Comparison of ENCODE assay signal across 8 mouse cellular contexts in genomic region chr9:114779984-114780745, GRCm38 (mm10). TPM values are rescaled to one million over a fixed set of nuclear protein-coding genes. Genes with fewer than 3 reads are reported as not detected.
A peak's percentile ranks its signal among the peaks of the same experiment; 100 is the strongest.
DNase-seq lines count a peak whose midpoint lies in the region; ATAC-seq and TF ChIP-seq lines count a peak whose summit lies in the region.

No protein-coding gene starts in this region.

- H3K9me3 ChIP-seq in hindbrain, embryonic 13.5 days, result no peaks in the 10 kb centered on the region
- no peaks in the 10 kb centered on the region for H3K9me3 ChIP-seq in midbrain, embryonic 14.5 days (ENCODE audit: control insufficient read depth, low read length)

- no peaks in the 10 kb centered on the region for H3K36me3 ChIP-seq in hindbrain, embryonic 13.5 days
- H3K36me3 ChIP-seq in midbrain, embryonic 14.5 days (ENCODE audit: control insufficient read depth, insufficient read depth, low read length), result no peaks in the 10 kb centered on the region

- WGBS in hindbrain, embryonic 13.5 days, result 35% methylated on average over 23 of the region's 23 CpGs
- 29% methylated on average over 23 of the region's 23 CpGs for WGBS in midbrain, embryonic 14.5 days
- WGBS in cerebellum, adult 2 months, result 84% methylated on average over 23 of the region's 23 CpGs

- H3K9ac ChIP-seq in hindbrain, embryonic 13.5 days, result no peak overlapping the region
- no peak overlapping the region; the same call in 1 of the 2 replicates for H3K9ac ChIP-seq in midbrain, embryonic 14.5 days (replicated peaks; ENCODE audit: low read length)

- peaks cover 21% of the 10 kb centered on the region for H3K27me3 ChIP-seq in hindbrain, embryonic 13.5 days
- H3K27me3 ChIP-seq in midbrain, embryonic 14.5 days (ENCODE audit: control insufficient read depth, insufficient read depth, low read length), result peaks cover 4% of the 10 kb centered on the region; the same call in 1 of the 2 replicates
- H3K27me3 ChIP-seq in cerebellum, adult 2 months (ENCODE audit: control insufficient read depth, insufficient read depth, low read length), result no peaks in the 10 kb centered on the region; the same call in 1 of the 2 replicates

- no peak overlapping the region; the same call in 1 of the 2 replicates for H3K4me3 ChIP-seq in layer of hippocampus, adult 2 months
- peak overlapping the region; percentile 53; the same call in 1 of the 2 replicates for H3K4me3 ChIP-seq in hindbrain, embryonic 13.5 days
- H3K4me3 ChIP-seq in midbrain, embryonic 14.5 days (replicated peaks; ENCODE audit: low read depth, low read length), result no peak overlapping the region
- H3K4me3 ChIP-seq in cerebellum, adult 2 months (replicated peaks; ENCODE audit: insufficient read depth, low read depth, low read length), result no peak overlapping the region

- DNase-seq in layer of hippocampus, adult 2 months (ENCODE audit: low spot score in 2 of 2), result no peak
- no peak for DNase-seq in layer of hippocampus, adult 8-10 months (ENCODE audit: low spot score in 2 of 2)
- peak; percentile 56 for DNase-seq in embryo, embryonic 10 days (ENCODE audit: low spot score)
- peak; percentile 45 for DNase-seq in midbrain, embryonic 14.5 days
- no peak for DNase-seq in cerebellum, adult 2 months
- no peak for DNase-seq in layer of hippocampus, adult 18-20 months (ENCODE audit: low spot score in 2 of 2)
- DNase-seq in kidney, adult 9 months, result no peak

- 0 out of 2 replicates have a peak, but pooled peaks have one; percentile 35 for ATAC-seq in hindbrain, embryonic 13.5 days (ENCODE audit: low FRiP score)
- no peak for ATAC-seq in midbrain, embryonic 14.5 days (ENCODE audit: low FRiP score, low TSS enrichment)

- TF ChIP-seq CTCF in layer of hippocampus, adult 2 months (conservative IDR thresholded peaks at IDR 0.05), result no peak
- TF ChIP-seq CTCF in cerebellum, adult 2 months (IDR thresholded peaks at IDR 0.05; ENCODE audit: borderline replicate concordance, insufficient read depth, low read depth, low read length), result no peak

- H3K27ac ChIP-seq in layer of hippocampus, adult 2 months, result peak overlapping the region; percentile 57; the same call in 1 of the 2 replicates
- H3K27ac ChIP-seq in hindbrain, embryonic 13.5 days, result no peak overlapping the region
- no peak overlapping the region for H3K27ac ChIP-seq in midbrain, embryonic 14.5 days (replicated peaks; ENCODE audit: low read depth, low read length)
- no peak overlapping the region for H3K27ac ChIP-seq in cerebellum, adult 2 months (ENCODE audit: insufficient read depth, low read length)

- peak overlapping the region; percentile 87 for H3K4me2 ChIP-seq in hindbrain, embryonic 13.5 days
- peak overlapping the region; percentile 95 for H3K4me2 ChIP-seq in midbrain, embryonic 14.5 days (ENCODE audit: low read length)

- TF ChIP-seq POLR2A in cerebellum, adult 2 months (IDR thresholded peaks at IDR 0.05; ENCODE audit: borderline replicate concordance, insufficient read depth, low read length), result no peak

- peaks cover 28% of the 10 kb centered on the region for H3K4me1 ChIP-seq in hindbrain, embryonic 13.5 days (replicated peaks)
- peaks cover 11% of the 10 kb centered on the region for H3K4me1 ChIP-seq in midbrain, embryonic 14.5 days (ENCODE audit: control insufficient read depth, insufficient read depth, low read length)
- H3K4me1 ChIP-seq in cerebellum, adult 2 months (ENCODE audit: control insufficient read depth, insufficient read depth, low read length), result peaks cover 5% of the 10 kb centered on the region; the same call in 1 of the 2 replicates

RNA-seq across cellular contexts. Expression of gene Cmtm7, which starts 1.5 kb away (rescaled TPM):
- total RNA-seq in layer of hippocampus, adult 2 months (2021), result 1 to 10 TPM; 4.3 to 4.8 TPM
- 1 to 10 TPM; 3.4 to 7.4 (median 5.3) TPM for total RNA-seq in layer of hippocampus, adult 8-10 months (2022)
- polyA plus RNA-seq in hindbrain, embryonic 13.5 days (2015; fragmentation: Nextera tagmentation; extraction: Ambion mirVana), result 18.3 and 19.1 TPM in 2 replicates
- 4.9 and 14.4 TPM in 2 replicates for polyA plus RNA-seq in midbrain, embryonic 14.5 days (2014; fragmentation: Nextera tagmentation; extraction: Ambion mirVana)
- 9.4 and 10.5 TPM in 2 replicates for polyA plus RNA-seq in cerebellum, adult 2 months (2012; rRNA removed)
- total RNA-seq in layer of hippocampus, adult 18-20 months (2021), result 1 to 10 TPM; 4.2 to 5.6 TPM

RNA-seq across cellular contexts. Expression of gene Cmtm6, which starts 49.2 kb away (rescaled TPM):
- total RNA-seq in layer of hippocampus, adult 2 months (2021), result 10 to 100 TPM; 19.2 to 25.6 TPM
- total RNA-seq in layer of hippocampus, adult 8-10 months (2022), result 10 to 100 TPM; 19.3 to 33.9 (median 25.7) TPM
- polyA plus RNA-seq in hindbrain, embryonic 13.5 days (2015; fragmentation: Nextera tagmentation; extraction: Ambion mirVana), result 20.5 and 21.8 TPM in 2 replicates
- 13.8 and 19.2 TPM in 2 replicates for polyA plus RNA-seq in midbrain, embryonic 14.5 days (2014; fragmentation: Nextera tagmentation; extraction: Ambion mirVana)
- polyA plus RNA-seq in cerebellum, adult 2 months (2012; rRNA removed), result 14.6 and 15.2 TPM in 2 replicates
- total RNA-seq in layer of hippocampus, adult 18-20 months (2021), result 10 to 100 TPM; 20.4 to 21.1 TPM

Comparison
In these comparisons a context has a peak if more than half of its experiments do, and no peak if none do; other contexts are left out.
1. DNase-seq: peak in embryo, embryonic 10 days (single experiment) and midbrain, embryonic 14.5 days (single experiment); none in layer of hippocampus, adult 2 months (0 of 2), layer of hippocampus, adult 8-10 months (0 of 2), cerebellum, adult 2 months (0 of 2), layer of hippocampus, adult 18-20 months (0 of 2) and kidney, adult 9 months (single experiment).